Mouse (Mus musculus) 3T3-L1 (cell line): Measurements from ENCODE around the gene Syt14.

Experiments
- DNase-seq: peaks from one replicate; pipeline ENCODE4 v3.0.0-alpha.2; 2015; ENCODE audit warnings: low read depth, low spot score

Gene Syt14

GRCm38 (mm10) chr1:193035371-193036238, at the start of gene Syt14:
TSS of gene Syt14 (minus strand) at chr1:193035775.
- DNase-seq = peak; percentile 48

DNA sequence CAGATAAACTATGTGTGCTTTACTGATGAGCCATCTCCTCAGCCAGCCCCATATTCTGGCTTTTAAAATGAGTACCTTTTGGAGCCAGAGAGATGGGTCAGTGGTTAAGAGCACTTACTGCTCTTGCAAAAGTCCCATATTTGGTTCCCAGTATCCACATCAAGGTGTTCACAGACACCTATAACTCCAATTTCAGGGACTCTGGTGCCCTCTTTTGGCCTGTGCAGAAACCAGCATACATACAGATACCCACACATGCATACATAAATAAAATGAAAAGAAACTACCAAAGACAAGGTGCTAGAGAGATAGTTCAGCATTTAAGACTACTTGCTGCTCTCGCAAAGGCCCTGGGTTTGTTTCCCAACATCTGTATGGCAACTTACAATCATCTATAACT, 48.4 kb upstream of the Syt14 start:
- peak; percentile 12 for DNase-seq

GRCm38 (mm10) chr1:193083051-193083450, 47.5 kb upstream of the Syt14 start:
- no peak for DNase-seq

GRCm38 (mm10) chr1:193082311-193082921, 46.8 kb upstream of the Syt14 start:
- no peak for DNase-seq

GRCm38 (mm10) chr1:193062618-193063017, 27.0 kb upstream of the Syt14 start:
- DNase-seq = no peak

DNA sequence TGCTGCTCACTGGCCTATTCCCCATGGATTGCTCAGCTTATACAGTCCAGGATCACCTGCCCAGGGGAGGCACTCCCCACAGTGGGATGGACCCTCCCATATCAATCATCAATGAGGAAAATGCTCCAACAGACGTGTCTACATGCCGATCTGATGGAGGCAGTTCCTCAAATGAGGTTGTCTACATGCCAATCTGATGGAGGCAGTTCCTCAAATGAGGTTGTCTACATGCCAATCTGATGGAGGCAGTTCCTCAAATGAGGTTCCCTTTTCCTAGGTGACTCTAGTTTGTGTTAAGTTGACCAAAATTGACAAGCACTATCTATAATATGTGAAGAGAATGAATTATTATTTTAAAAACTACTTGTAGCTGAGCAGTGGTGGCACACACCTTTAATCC, 24.6 kb upstream of the Syt14 start:
- no peak for DNase-seq

GRCm38 (mm10) chr1:193059596-193059995, 24.0 kb upstream of the Syt14 start:
- DNase-seq = no peak

DNA sequence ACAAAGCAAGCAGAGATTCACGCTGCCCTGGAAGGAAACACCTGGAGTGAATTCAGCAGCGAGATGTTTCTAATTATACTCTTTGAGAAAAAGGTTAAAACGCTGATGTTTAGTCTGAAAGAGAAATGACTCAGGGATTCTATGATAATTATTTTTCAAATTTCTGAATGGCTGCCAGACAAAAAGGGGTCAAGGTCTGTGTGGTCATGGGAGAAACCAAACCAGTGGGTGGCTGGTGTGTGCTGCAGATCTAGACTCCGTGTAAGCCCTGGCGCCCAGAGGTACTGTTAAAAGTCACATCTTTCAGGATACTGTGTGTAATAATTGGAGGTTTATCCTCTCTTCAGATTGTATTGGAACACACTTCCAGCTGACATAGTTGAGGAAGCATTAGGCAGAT, 18.8 kb upstream of the Syt14 start:
- DNase-seq = no peak

- no peak for DNase-seq
Measured at GRCm38 (mm10) chr1:193053065-193053464, 17.5 kb upstream of the Syt14 start.

- DNase-seq = no peak
Measured at GRCm38 (mm10) chr1:193047616-193048015, 12.0 kb upstream of the Syt14 start.

- no peak for DNase-seq
Measured at GRCm38 (mm10) chr1:193042760-193043295, 7.3 kb upstream of the Syt14 start.

GRCm38 (mm10) chr1:193034951-193035370, 614 bp downstream of the Syt14 start:
- DNase-seq = no peak

DNA sequence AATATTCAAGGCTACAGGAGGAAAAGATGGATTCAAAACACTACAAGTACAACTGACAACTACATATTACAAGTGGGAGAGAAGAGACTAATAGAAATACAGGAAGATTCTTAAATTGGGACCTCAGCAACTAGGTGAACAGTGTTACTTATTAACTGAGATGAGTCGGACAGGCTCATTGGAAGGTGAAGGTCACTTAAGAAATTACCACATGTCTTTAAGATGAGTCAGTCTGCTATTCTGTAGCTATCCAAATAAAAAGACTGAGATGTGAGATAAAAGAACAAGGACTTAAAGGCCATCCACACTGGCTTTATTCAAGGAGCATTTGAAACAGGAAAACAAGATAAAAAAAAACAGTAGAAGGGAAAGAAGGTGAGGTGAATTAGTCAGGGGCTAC, 11.3 kb downstream of the Syt14 start:
- DNase-seq = no peak

- no peak for DNase-seq
Measured at GRCm38 (mm10) chr1:193012351-193012750, 23.2 kb downstream of the Syt14 start.

DNA sequence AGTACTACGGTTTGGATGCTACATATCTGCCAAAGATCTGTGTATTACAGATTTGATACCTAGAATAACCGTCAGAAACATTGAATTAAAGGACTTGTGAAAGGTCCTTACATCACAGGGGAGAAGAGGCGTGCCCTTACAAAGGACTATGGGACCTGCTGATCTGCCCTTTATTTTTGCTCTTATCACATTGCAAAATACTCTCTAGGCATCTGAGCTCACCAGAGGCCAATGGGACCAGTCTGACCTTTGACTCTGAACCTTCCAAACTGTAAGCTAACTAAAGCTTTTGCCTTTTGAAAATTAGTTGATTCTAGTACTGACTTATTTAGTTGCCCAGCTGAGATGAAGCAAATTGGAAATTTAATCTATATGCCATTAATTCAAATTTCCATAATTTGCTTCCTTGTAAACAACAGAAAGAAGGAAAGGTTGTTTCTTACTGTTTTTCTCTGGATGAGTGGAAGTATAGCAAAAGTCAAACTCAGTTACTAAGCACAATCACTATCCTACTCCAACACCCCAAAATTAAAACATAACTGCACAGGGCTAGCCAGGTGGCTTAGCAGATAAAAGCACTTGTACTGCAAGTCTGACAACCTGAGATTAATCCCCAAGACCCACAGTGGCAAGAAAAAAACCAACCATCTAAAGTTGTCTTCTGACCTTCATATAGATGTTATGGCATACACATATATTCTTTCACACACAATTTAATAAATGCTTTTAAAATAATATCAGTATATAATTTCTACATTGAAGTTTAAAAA, 24.4 kb downstream of the Syt14 start:
- DNase-seq = no peak

- no peak for DNase-seq
Measured at GRCm38 (mm10) chr1:193004581-193004980, 31.0 kb downstream of the Syt14 start.

DNA sequence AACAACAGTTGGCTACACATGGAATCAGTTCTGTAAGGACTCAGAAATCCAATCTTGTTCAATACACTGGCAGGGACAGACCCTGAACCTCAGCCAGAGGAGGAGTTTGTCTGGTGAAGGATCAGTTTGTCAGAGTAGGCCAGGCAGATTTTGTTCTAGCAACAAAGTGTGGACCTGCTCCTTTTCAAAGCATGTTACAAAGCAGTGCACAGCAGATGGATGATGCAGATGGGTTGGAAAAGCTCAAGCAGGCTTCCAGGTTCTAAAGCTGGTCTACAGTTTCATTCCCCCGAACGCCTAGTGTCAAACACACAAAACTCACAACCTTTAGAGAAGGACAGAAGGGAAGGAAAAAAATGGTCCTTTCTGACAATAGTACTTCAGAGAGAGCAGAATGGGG, 31.6 kb downstream of the Syt14 start:
- DNase-seq = no peak

- no peak for DNase-seq
Measured at GRCm38 (mm10) chr1:193002307-193002706, 33.3 kb downstream of the Syt14 start.

- no peak for DNase-seq
Measured at GRCm38 (mm10) chr1:193001587-193001986, 34.0 kb downstream of the Syt14 start.

GRCm38 (mm10) chr1:193000908-193001307, 34.7 kb downstream of the Syt14 start:
- DNase-seq = peak; percentile 34

DNA sequence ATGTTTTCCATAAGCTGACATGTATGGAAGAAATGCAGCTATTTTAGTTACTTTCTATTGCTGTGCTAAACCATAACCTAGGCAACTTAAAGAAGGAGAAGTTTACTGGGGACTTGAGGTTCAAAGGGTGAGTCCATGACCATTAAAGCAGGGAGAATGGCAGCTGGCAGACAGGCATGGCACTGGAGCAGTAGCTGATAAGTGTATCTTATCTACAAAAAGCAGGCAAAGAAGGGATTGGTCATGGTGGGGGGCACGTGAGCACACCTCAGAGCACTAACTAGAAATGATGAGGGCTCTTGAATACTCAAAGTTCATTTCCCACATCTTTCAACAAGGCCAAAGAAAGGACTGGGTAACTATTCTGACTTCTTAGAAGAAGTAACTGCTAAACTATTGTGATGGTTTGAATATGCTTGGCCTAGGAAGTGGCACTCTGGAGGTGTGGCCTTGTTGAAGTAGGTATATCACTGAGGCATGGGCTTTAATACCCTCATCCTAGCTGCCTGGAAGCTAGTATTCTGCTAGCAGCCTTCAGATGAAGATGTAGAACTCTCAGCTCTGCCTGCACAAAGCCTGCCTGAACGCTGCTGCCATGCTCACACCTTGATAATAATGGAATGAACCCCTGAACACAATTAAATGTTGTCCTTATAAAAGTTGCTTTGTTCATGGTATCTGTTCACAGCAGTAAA, 41.2 kb downstream of the Syt14 start:
- DNase-seq = no peak
